Mouse (Mus musculus) cerebellum, adult 2 months (tissue): ENCODE results near the gene Gm49318. TPM values are rescaled to one million over a fixed set of nuclear protein-coding genes. Genes with fewer than 3 reads are reported as not detected.

ENCODE experiments used
- DNase-seq, 2 experiments: peaks; one replicate each; pipeline ENCODE4 v3.0.0; 2021
- H3K27ac ChIP-seq: fragments of 200-500 bp; 2 replicates; pipeline ENCODE4 v1.5.1; 2012; ENCODE audit warnings: low read length, control low read depth, inconsistent platforms; ENCODE audit not compliant: insufficient read depth
- H3K27me3 ChIP-seq: fragments of 200-500 bp; 2 replicates; pipeline ENCODE4 v1.6.1; 2012; ENCODE audit warnings: inconsistent platforms, mild to moderate bottlenecking, low read length, moderate library complexity; ENCODE audit not compliant: control insufficient read depth, insufficient read depth
- H3K4me1 ChIP-seq: fragments of 200-500 bp; 2 replicates; pipeline ENCODE4 v1.6.1; 2011; ENCODE audit warnings: low read length; ENCODE audit not compliant: control insufficient read depth, insufficient read depth
- H3K4me3 ChIP-seq: fragments of 200-500 bp; replicated peaks from 2 replicates; pipeline ENCODE3; 2011; ENCODE audit warnings: mild to moderate bottlenecking, low read depth, low read length, control low read depth; ENCODE audit not compliant: insufficient read depth
- CTCF ChIP-seq: fragments of 200-500 bp; IDR thresholded peaks from 2 replicates; pipeline ENCODE4 v1.5.1; 2011; ENCODE audit warnings: low read depth, mild to moderate bottlenecking, control low read depth, low read length, moderate library complexity, borderline replicate concordance; ENCODE audit not compliant: insufficient read depth
- POLR2A ChIP-seq: fragments of 200-500 bp; IDR thresholded peaks from 2 replicates; pipeline ENCODE4 v1.6.1; 2011; ENCODE audit warnings: low read length, control low read depth, borderline replicate concordance; ENCODE audit not compliant: insufficient read depth
- WGBS: fragments of 180-500 bp; shearing (Covaris S2); methylation state at CpG from one replicate; pipeline ENCODE4 v1.1.7; 2018; 5-methylcytosine and 5-hydroxymethylcytosine counted together
- polyA plus RNA-seq: library from polyadenylated mRNA; depleted of rRNA; stranded (reverse); fragments of >200 nt; gene quantifications from 2 replicates; pipeline ENCODE4 v1.2.3, GENCODE M21; 2012

Gene Gm49318
- polyA plus RNA-seq, 1 experiment = not detected

DNA sequence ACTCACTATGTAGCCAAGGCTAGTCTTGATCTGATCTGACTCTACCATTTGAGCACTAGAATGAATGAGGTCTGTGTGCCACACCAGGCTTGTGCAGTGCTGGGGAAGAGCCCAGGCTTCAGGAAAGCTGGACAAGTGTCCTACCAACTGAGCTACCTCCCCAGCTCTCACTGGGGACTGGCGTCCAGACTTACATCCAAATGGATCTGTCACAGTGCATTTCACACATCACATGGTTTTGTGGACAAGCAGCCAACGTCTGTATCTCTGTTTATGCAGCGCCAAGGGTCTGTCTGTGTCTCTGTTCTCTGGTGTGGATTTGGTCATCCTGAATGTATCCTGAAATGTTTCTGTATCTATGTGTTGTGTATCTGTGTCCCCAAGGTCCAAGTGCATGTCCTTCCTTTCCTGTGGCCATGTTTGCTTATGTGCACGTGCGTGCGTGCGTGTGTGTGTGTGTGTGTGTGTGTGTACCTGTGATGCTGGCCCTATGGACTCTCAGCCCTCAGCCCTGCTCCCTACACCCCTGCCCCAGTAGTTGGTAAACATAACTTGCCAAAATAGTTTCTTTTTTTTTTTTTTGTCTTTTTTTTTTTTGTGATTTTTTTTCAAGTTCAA, 53.7 kb downstream of the Gm49318 start:
- 23% methylated on average over 7 of the region's 7 CpGs for WGBS
- TF ChIP-seq CTCF (no peak), POLR2A (no peak)
- Histone ChIP-seq H3K4me3 (no peak overlapping the region), H3K27me3 (no peaks in the 10 kb centered on the region), H3K4me1 (peaks cover 19% of the 10 kb centered on the region), H3K27ac (peak overlapping the region; percentile 54)
- DNase-seq = peak; percentile 63 to 81

DNA sequence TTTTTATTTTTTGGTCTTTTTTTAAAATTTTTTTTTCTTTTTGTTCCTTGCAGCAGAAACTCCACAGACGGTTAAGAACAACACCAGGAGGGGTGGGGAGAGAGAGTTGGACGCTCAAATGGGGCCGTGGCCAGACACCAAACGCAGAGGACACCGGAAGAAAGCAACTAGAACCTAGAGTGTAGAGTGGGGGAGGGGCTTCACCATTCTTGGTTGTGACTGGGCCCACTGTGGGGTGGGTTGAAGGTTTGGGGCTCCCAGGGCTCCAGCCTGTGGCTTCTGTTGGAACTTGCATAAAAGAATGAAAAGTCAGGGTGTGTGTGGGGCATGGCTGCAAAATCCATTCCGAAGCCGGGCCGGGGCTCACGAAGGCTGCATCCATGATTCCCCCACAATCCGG, 54.8 kb downstream of the Gm49318 start:
- DNase-seq = no peak
- 56% methylated on average over 10 of the region's 10 CpGs for WGBS
- H3K27ac ChIP-seq = peak overlapping the region; percentile 54; the same call in 1 of the 2 replicates
- TF ChIP-seq POLR2A = no peak
- TF ChIP-seq CTCF = no peak
- H3K27me3 ChIP-seq = no peaks in the 10 kb centered on the region
- peaks cover 23% of the 10 kb centered on the region for H3K4me1 ChIP-seq
- no peak overlapping the region for H3K4me3 ChIP-seq

DNA sequence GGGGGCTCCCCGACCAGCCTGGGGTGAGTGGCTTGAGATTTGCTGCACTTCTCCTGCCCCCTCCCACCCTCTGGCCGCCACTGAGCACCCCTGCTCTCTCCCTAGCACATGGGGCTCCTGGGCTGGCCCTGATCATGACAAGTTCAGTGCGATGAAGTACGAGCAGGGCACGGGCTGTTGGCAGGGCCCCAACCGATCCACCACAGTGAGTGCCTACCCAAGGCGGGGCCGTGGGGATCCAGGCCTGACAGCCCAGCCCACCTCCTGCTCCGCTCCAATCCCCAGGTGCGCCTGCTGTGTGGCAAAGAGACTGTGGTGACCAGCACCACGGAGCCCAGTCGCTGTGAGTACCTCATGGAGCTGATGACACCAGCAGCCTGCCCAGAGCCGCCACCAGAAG, 58.3 kb downstream of the Gm49318 start:
- no peak for DNase-seq
- WGBS = 62% methylated on average over 13 of the region's 13 CpGs
- no peaks in the 10 kb centered on the region for H3K27me3 ChIP-seq
- TF ChIP-seq POLR2A (no peak), CTCF (no peak)
- peaks cover 31% of the 10 kb centered on the region for H3K4me1 ChIP-seq
- no peak overlapping the region for H3K4me3 ChIP-seq
- H3K27ac ChIP-seq = no peak overlapping the region

DNA sequence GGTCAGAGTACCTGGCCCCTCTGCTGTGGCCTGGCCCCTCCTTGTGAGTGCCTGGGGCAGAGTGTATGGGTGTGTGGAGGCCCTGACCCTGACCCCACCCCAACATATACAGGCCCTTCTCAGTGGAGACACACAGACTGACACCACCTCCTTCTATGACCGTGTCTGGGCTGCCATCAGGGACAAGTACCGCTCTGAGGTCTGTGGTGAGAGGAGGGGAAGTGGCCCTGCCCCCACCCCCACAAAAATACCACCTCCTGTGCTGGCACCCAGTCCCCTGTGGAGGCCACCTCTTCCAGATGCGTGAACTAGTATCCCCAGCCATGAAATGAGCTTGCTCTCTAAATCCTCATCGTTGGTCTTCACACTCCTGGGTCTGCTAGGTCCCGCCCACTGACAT, 60.0 kb downstream of the Gm49318 start:
- DNase-seq = no peak
- Histone ChIP-seq H3K4me1 (peaks cover 18% of the 10 kb centered on the region; the same call in 1 of the 2 replicates), H3K27me3 (no peaks in the 10 kb centered on the region), H3K4me3 (no peak overlapping the region), H3K27ac (no peak overlapping the region)
- TF ChIP-seq CTCF (no peak), POLR2A (no peak)
- WGBS = 78% methylated on average over 5 of the region's 5 CpGs

DNA sequence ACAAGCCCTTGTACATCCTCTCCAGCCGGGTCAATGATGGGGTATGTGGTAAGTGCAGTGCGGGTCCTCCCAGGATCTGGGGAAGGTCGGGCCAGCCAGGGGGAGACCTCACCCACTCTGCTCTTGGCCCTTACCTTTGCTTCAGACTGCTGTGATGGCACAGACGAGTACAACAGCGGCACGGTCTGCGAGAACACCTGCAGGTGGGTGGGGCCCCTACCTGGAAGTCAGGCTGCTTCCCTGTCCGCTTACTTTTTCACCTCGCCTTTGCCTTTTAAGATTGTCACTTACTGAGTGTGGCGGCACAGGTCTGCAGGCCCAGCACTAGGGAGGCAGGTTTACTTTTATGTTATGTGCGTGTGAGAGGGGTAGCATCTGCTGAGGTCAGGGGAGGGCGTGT, 66.5 kb downstream of the Gm49318 start:
- peaks cover 17% of the 10 kb centered on the region; the same call in 1 of the 2 replicates for H3K4me1 ChIP-seq
- 94% methylated on average over 12 of the region's 12 CpGs for WGBS
- no peak for DNase-seq
- H3K4me3 ChIP-seq = no peak overlapping the region
- no peak overlapping the region for H3K27ac ChIP-seq
- H3K27me3 ChIP-seq = no peaks in the 10 kb centered on the region
- TF ChIP-seq CTCF (no peak), POLR2A (no peak)

DNA sequence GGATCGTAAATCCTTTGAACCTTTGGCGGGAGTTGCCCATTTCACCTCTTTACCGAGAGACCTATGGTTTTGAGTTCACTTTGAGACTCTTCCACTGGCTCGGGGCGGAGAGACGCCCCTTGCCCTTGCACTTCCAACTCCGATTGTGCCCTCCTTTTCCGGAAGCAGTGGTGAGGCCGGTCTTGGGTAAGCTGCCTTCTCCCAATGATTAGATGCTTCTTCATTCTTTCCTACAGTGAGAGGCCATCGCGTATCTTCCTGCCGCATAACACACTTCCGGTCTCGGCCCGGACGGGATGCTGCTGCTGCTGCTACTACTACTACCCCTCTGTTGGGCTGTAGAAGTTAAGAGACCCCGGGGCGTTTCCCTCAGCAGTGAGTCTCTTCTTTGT, 67.9 kb downstream of the Gm49318 start:
- peak overlapping the region; percentile 63 for H3K27ac ChIP-seq
- H3K27me3 ChIP-seq = no peaks in the 10 kb centered on the region
- under 1% methylated on average over 18 of the region's 18 CpGs for WGBS
- peaks cover 14% of the 10 kb centered on the region; the same call in 1 of the 2 replicates for H3K4me1 ChIP-seq
- DNase-seq = no peak
- no peak for TF ChIP-seq POLR2A
- no peak for TF ChIP-seq CTCF
- peak overlapping the region; percentile 91 for H3K4me3 ChIP-seq

DNA sequence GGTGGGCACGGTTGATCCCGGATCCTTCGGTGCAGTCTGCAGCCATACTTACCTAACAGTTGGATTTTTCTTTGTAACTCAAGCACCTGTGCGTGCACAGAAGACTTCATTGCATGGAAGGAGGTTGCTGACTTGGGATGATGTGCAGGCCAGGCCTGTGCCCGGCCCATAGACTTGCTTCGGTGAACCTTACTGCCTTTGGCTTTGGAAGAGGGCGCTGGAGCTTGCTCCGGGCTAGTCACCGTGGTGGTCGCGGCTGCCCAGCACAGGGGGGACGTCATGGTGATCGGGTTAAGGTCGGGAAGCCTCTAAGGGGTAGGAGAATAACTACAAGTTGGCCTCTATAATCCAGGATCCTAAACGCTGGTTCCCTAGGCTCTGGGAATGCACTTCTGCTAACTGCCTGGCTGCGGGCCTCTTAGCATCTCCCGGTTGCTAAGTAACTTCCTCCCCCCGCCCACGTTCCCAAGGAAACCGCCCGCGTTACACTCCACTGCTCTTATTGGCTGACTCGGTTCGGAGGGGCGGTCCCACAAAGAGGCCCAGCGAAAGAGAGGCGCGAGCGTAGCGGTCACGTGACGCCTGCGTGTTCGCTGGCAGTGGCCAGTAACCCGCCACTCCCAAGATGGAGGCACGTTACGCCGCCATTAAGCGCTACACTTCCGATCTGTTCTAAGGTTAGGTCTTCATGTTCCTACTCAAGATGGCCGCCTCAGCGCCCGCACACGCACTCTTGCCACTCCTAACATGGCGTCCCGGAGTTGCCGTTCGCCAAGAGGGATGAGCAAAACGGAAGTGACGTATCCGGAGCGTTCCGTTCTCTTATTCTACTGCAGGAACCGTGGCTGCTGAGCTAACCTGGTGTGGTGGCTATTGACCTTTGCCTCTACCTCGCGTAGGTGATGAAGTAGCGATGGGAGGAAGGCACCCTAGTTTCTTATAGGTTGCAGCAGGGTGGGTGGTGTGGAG, 68.6 kb downstream of the Gm49318 start, which contains the start of the genes Ccdc151 and Prkcsh:
Gene Ccdc151 (minus strand): TSS at position 441 of the 969 bp plus-strand sequence.
Gene Prkcsh (plus strand): TSS at position 613 of the 969 bp plus-strand sequence.
- H3K4me3 ChIP-seq = peak within 1 kb of the TSS; percentile 91
- peak within 1 kb of the TSS; percentile 63 for H3K27ac ChIP-seq
- peak; percentile 99 to 100 for DNase-seq
- no peaks in the 10 kb centered on the region for H3K27me3 ChIP-seq
- H3K4me1 ChIP-seq = peaks cover 14% of the 10 kb centered on the region; the same call in 1 of the 2 replicates
- WGBS = 4% methylated on average over 57 of the region's 57 CpGs
- TF ChIP-seq POLR2A (peak; percentile 93), CTCF (no peak)

DNA sequence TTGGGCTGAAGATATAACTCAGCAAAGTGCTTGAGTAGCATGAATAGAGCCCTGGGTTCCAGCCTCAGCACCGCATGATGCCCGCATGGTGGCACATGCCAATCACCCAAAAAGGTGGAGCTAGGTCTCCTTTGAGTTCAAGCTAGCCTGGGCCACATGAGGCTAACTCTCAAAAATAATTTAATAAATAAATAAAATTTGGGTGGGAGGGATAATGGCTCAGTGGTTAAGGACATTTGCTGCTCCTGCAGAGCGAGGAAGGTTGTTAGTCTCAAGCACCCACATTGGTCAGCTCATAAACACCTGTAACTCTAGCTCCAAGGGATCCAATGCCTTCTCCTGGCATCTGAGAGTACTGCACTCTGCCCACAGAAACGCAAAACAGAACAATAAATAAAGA, 69.4 kb downstream of the Gm49318 start:
- no peak for DNase-seq
- Histone ChIP-seq H3K27ac (no peak overlapping the region), H3K4me1 (peaks cover 14% of the 10 kb centered on the region; the same call in 1 of the 2 replicates), H3K27me3 (no peaks in the 10 kb centered on the region), H3K4me3 (no peak overlapping the region)
- TF ChIP-seq POLR2A = no peak
- TF ChIP-seq CTCF = no peak
- 84% methylated on average over 4 of the region's 4 CpGs for WGBS
